Mouse (Mus musculus): ENCODE measurements around the gene Qrsl1. TPM values are rescaled to one million over a fixed set of nuclear protein-coding genes. Genes with fewer than 3 reads are reported as not detected.

The Qrsl1 gene
- polyA plus RNA-seq, 1 experiment from 2014 or later = 29.8 TPM

Other genes with a start within 250 kb of the Qrsl1 start
- gene Rtn4ip1, start 62 bp upstream of the Qrsl1 start, polyA plus RNA-seq (2016; fragmentation: Nextera tagmentation; extraction: Ambion mirVana) = 26.7 and 32.9 TPM in 2 replicates
- gene Crybg1, start 247.1 kb upstream of the Qrsl1 start, polyA plus RNA-seq (2016; fragmentation: Nextera tagmentation; extraction: Ambion mirVana) = 0.38 and 0.68 TPM in 2 replicates

All from heart, embryonic 10.5 days (tissue).